Mouse (Mus musculus) forebrain, embryonic 10.5 days (tissue): Measurements from ENCODE around the gene Abcc2. TPM values are rescaled to one million over a fixed set of nuclear protein-coding genes. Genes with fewer than 3 reads are reported as not detected.

ENCODE experiments used
- DNase-seq: peaks from one replicate; pipeline ENCODE4 v3.0.0-alpha.2; 2017; ENCODE audit warnings: low spot score; ENCODE audit errors: extremely low spot score
- H3K27ac ChIP-seq: fragments of 300-500 bp; sonication (generic); 2 replicates; pipeline ENCODE4 v1.5.1; 2016; ENCODE audit warnings: mild to moderate bottlenecking
- H3K27me3 ChIP-seq: fragments of 300-500 bp; sonication (generic); 2 replicates; pipeline ENCODE4 v1.6.1; 2016; ENCODE audit warnings: mild to moderate bottlenecking; ENCODE audit not compliant: poor library complexity, severe bottlenecking
- H3K36me3 ChIP-seq: fragments of 300-500 bp; sonication (generic); replicated peaks from 2 replicates; pipeline ENCODE4 v1.6.1; 2016; ENCODE audit warnings: mild to moderate bottlenecking, moderate library complexity
- H3K4me1 ChIP-seq: fragments of 300-500 bp; sonication (generic); 2 replicates; pipeline ENCODE4 v1.6.1; 2016
- H3K4me3 ChIP-seq: fragments of 300-500 bp; sonication (generic); 2 replicates; pipeline ENCODE4 v1.5.1; 2016; ENCODE audit warnings: mild to moderate bottlenecking, moderate library complexity
- H3K9me3 ChIP-seq: fragments of 300-500 bp; sonication (generic); 2 replicates; pipeline ENCODE4 v1.6.1; 2016; ENCODE audit warnings: mild to moderate bottlenecking, moderate library complexity
- WGBS: fragments of 180-500 bp; shearing (Covaris S2); methylation state at CpG from one replicate; pipeline ENCODE4 v1.1.7; 2016; 5-methylcytosine and 5-hydroxymethylcytosine counted together
- polyA plus RNA-seq: library from polyadenylated mRNA; unstranded; fragments of >200 nt; fragmentation: Nextera tagmentation; extraction: Ambion mirVana; gene quantifications from 2 replicates; pipeline ENCODE4 v1.2.1, GENCODE M21; 2016

Gene Abcc2
- polyA plus RNA-seq, 1 experiment from 2014 or later = not detected

DNA sequence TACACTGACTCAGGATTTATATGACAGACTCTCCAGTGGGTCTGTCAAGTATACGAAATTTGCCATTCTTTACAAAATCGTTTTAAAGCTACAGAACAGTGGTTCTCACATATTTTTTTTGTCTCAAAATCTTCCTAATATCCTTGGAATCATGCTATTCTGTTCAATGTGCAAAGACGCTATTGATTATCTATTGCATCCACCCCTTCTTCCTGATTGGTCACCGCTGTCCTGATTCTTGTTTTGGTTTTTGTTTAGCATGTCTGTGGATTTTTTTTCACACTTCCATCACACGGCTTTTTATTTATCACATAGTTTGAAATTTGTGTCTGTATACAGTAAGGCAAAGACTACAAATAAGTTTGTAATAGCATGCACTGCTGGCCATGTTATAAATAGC, 15.5 kb upstream of the Abcc2 start:
- 90% methylated on average over 5 of the region's 5 CpGs for WGBS
- Histone ChIP-seq H3K4me3 (no peak overlapping the region), H3K27ac (no peak overlapping the region), H3K4me1 (no peaks in the 10 kb centered on the region), H3K9me3 (no peaks in the 10 kb centered on the region), H3K27me3 (no peaks in the 10 kb centered on the region), H3K36me3 (no peaks in the 10 kb centered on the region)
- no peak for DNase-seq

GRCm38 (mm10) chr19:43767549-43768322, 14.3 kb upstream of the Abcc2 start:
- Histone ChIP-seq H3K27me3 (no peaks in the 10 kb centered on the region), H3K4me3 (no peak overlapping the region), H3K36me3 (no peaks in the 10 kb centered on the region), H3K27ac (no peak overlapping the region), H3K9me3 (no peaks in the 10 kb centered on the region), H3K4me1 (no peaks in the 10 kb centered on the region)
- no peak for DNase-seq
- WGBS = 88% methylated on average over 9 of the region's 9 CpGs

DNA sequence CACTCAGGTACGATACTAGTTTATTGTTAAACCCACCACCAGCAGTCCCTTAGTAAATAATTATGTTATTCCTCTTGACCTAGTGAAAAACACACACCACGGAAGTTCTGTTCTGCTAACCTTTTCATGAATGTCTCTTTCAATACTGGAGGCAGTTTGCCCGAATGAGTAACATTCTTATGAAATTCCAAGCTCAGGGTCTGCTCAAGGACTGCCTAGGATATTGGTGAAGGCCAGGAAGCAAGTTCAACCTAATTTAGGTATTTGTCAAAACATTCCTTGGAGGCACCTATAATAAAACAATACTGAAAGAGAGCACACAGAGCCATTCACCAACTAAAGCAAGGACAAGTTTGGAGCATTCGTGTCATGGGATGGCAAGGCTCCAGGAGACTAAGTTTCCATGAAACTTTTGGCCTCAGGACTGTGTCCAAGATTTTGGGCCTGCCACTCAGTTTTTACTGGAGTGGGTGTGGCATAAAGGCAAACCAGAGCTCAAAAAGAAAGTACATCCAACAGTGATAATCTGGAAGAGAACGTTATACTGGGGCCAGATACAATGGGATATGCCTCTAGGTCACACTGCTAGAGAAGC, 12.5 kb upstream of the Abcc2 start:
- WGBS = 86% methylated on average over 5 of the region's 5 CpGs
- Histone ChIP-seq H3K27me3 (no peaks in the 10 kb centered on the region), H3K4me1 (no peaks in the 10 kb centered on the region), H3K4me3 (no peak overlapping the region), H3K36me3 (no peaks in the 10 kb centered on the region), H3K9me3 (no peaks in the 10 kb centered on the region), H3K27ac (no peak overlapping the region)
- no peak for DNase-seq

- H3K36me3 ChIP-seq = no peaks in the 10 kb centered on the region
- H3K4me3 ChIP-seq = no peak overlapping the region
- H3K27ac ChIP-seq = no peak overlapping the region
- H3K4me1 ChIP-seq = no peaks in the 10 kb centered on the region
- H3K9me3 ChIP-seq = no peaks in the 10 kb centered on the region
- 94% methylated on average over 4 of the region's 4 CpGs for WGBS
- no peaks in the 10 kb centered on the region for H3K27me3 ChIP-seq
- no peak for DNase-seq
Measured at GRCm38 (mm10) chr19:43770584-43770983, 11.4 kb upstream of the Abcc2 start.

DNA sequence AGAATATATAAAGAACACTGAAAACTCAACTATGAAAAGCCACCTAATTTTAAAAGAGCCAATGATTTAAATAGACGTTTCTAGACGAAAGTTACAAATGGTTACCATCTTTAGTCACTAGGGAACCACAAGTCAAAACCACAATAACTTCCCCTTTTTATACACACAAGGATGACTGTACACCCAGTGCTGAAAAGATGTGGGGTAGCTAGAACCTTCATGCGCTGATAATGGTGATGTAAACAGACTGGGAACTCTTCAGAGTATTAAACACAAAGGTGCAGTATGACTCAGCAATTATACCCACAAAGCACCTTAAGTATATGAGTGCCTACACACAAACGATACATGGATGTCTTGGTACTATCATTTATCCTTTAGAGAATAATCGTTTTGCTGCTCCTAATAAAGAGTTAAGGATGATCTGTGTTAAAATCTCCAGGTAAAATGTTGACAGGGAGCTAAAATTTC, 10.5 kb upstream of the Abcc2 start:
- Histone ChIP-seq H3K9me3 (no peaks in the 10 kb centered on the region), H3K4me3 (no peak overlapping the region), H3K4me1 (no peaks in the 10 kb centered on the region), H3K36me3 (no peaks in the 10 kb centered on the region), H3K27ac (no peak overlapping the region), H3K27me3 (no peaks in the 10 kb centered on the region)
- DNase-seq = no peak
- WGBS = 93% methylated on average over 5 of the region's 5 CpGs

DNA sequence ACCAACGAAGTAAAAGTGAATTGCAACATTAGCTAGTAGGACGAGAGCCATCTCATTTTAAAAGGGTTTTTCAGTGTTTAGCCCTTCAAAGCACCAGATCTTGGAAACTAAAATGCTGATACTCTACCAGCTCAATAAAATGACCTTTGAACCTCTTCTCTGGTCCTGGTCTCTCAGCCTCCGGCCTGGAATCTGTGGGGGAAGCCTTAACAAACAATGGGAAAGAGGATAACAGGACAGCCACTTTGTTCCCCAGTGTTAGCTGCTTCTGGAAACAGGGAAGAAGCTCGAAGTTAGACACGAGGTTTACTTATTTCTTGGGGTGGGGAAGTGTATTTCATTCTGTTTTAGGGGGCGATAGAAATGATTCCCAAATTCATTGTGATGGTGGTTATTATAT, 9.7 kb upstream of the Abcc2 start:
- H3K36me3 ChIP-seq = no peaks in the 10 kb centered on the region
- no peak for DNase-seq
- H3K27me3 ChIP-seq = no peaks in the 10 kb centered on the region
- WGBS = 63% methylated on average over 6 of the region's 6 CpGs
- no peaks in the 10 kb centered on the region for H3K4me1 ChIP-seq
- H3K9me3 ChIP-seq = no peaks in the 10 kb centered on the region
- no peak overlapping the region for H3K4me3 ChIP-seq
- no peak overlapping the region for H3K27ac ChIP-seq

GRCm38 (mm10) chr19:43775433-43775832, 6.6 kb upstream of the Abcc2 start:
- H3K9me3 ChIP-seq = no peaks in the 10 kb centered on the region
- no peaks in the 10 kb centered on the region for H3K4me1 ChIP-seq
- 85% methylated on average over 10 of the region's 10 CpGs for WGBS
- no peaks in the 10 kb centered on the region for H3K36me3 ChIP-seq
- H3K27ac ChIP-seq = no peak overlapping the region
- no peaks in the 10 kb centered on the region for H3K27me3 ChIP-seq
- DNase-seq = no peak
- no peak overlapping the region for H3K4me3 ChIP-seq

DNA sequence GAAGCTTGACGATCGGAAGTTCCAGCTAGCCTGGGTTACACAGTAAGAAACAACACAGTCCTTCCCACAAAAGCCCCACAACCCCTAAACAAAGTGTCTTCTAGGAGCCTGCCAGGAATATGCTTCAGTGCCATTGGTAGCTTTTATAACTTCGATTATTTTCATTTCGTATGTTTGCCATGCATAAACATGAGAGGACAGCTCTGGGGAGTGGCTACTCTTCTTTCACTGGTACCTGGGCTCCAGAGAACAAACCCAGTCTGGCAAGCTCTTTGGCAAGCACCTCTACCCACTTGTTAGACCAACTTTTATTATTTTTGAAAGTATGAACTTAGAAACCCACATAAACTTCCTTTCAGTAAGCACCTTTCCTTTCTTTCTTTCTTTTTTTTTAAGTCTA, 5.4 kb upstream of the Abcc2 start:
- H3K36me3 ChIP-seq = no peaks in the 10 kb centered on the region
- no peaks in the 10 kb centered on the region for H3K9me3 ChIP-seq
- H3K4me1 ChIP-seq = no peaks in the 10 kb centered on the region
- no peak overlapping the region for H3K27ac ChIP-seq
- DNase-seq = no peak
- WGBS = 91% methylated on average over 4 of the region's 4 CpGs
- no peaks in the 10 kb centered on the region for H3K27me3 ChIP-seq
- H3K4me3 ChIP-seq = no peak overlapping the region

DNA sequence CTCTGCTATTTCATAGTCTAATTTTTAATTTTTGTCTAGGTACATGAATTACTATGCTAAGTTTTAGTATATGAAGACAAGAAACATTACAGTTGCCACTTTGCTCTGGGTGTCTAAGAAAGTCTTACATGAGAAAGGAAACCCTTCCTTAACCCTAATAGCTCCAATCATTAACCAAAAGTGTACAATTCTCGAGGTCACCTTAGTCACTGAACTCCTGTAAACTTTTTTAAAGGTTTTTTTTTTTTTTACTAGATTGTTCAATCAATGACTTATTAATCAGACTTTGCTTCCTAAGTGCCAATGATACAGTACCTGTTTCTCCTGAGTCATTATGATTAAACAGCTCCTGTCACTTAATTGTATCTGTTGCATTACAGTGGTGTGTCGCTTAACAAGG, 4.7 kb upstream of the Abcc2 start:
- H3K4me3 ChIP-seq = no peak overlapping the region
- no peak overlapping the region for H3K27ac ChIP-seq
- H3K4me1 ChIP-seq = no peaks in the 10 kb centered on the region
- no peaks in the 10 kb centered on the region for H3K36me3 ChIP-seq
- no peak for DNase-seq
- no peaks in the 10 kb centered on the region for H3K27me3 ChIP-seq
- WGBS = 81% methylated on average over 2 of the region's 2 CpGs
- no peaks in the 10 kb centered on the region for H3K9me3 ChIP-seq

GRCm38 (mm10) chr19:43780391-43780790, 1.6 kb upstream of the Abcc2 start:
- Histone ChIP-seq H3K36me3 (no peaks in the 10 kb centered on the region), H3K4me3 (no peak overlapping the region), H3K27me3 (no peaks in the 10 kb centered on the region), H3K27ac (no peak overlapping the region), H3K9me3 (no peaks in the 10 kb centered on the region), H3K4me1 (no peaks in the 10 kb centered on the region)
- 92% methylated on average over 5 of the region's 5 CpGs for WGBS
- no peak for DNase-seq

GRCm38 (mm10) chr19:43784761-43785160, 2.8 kb downstream of the Abcc2 start:
- Histone ChIP-seq H3K27me3 (no peaks in the 10 kb centered on the region), H3K9me3 (no peaks in the 10 kb centered on the region), H3K36me3 (no peaks in the 10 kb centered on the region), H3K4me1 (no peaks in the 10 kb centered on the region), H3K27ac (no peak overlapping the region), H3K4me3 (no peak overlapping the region)
- DNase-seq = no peak
- 88% methylated on average over 8 of the region's 8 CpGs for WGBS

DNA sequence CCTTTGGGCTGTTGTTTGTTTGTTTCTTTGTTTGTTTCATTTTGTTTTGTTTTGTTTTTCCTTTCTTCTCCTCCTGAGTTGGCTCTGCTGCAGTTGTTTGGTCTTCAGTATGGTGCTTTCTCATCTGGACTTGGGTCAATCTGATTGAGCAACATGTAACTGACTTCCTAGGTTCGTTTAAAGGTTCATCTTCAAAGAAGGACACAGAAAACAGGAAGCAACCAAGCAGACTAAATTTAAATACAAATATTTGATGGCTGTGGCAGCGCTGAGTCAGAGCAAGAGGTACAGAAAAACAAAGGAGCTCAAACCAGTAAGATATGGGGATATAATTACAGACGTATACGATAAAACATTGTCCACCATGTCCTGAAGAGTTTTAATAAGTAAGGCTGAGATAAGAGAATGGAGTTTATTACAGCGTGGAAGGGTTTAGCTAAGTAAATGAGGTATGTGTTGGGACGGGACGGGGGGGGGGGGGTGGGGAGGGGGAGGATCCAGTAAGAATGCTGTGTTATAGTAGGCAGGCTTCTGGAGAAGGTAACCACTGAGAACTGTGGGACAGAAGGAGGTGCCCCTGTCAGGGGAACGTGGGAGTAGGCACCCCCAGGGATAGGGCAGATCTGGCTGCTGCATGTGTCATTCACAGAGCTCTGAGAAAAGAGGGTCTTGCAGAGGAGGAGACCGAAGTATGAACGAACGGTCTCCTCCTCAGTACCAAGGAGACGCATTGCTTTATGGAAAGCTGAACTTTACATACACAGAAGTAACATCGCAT, 4.4 kb downstream of the Abcc2 start:
- Histone ChIP-seq H3K27me3 (no peaks in the 10 kb centered on the region), H3K27ac (no peak overlapping the region), H3K4me3 (no peak overlapping the region), H3K9me3 (no peaks in the 10 kb centered on the region), H3K4me1 (no peaks in the 10 kb centered on the region), H3K36me3 (no peaks in the 10 kb centered on the region)
- DNase-seq = no peak
- 86% methylated on average over 13 of the region's 13 CpGs for WGBS

DNA sequence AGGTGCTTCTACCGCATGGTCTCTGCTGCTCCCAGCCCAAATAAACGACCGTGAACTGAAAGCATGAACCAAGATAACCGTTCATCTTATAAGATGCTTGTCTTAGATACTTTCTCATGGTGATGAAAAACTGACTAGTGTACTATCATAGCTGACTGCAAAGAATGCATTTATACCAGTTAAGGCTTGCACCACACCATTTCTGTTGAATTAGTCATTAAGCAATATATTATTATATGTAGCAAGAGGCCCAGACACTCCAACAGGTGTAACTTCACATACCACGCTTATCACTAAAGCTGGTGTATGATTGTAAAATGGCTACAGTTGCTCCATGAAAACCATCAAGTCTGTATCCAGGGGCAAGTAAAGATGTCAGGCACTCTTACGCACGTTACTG, 7.8 kb downstream of the Abcc2 start:
- H3K4me1 ChIP-seq = no peaks in the 10 kb centered on the region
- 94% methylated on average over 7 of the region's 7 CpGs for WGBS
- H3K9me3 ChIP-seq = no peaks in the 10 kb centered on the region
- no peak for DNase-seq
- no peak overlapping the region for H3K4me3 ChIP-seq
- no peaks in the 10 kb centered on the region for H3K27me3 ChIP-seq
- no peaks in the 10 kb centered on the region for H3K36me3 ChIP-seq
- no peak overlapping the region for H3K27ac ChIP-seq
